Mouse (Mus musculus) hindbrain, embryonic 16.5 days (tissue): ENCODE data around the gene Art4. TPM values are rescaled to one million over a fixed set of nuclear protein-coding genes. Genes with fewer than 3 reads are reported as not detected.

ENCODE experiments used
- ATAC-seq: fragments of 200-750 bp; cut with Nextera tagmentation; 2 replicates; pipeline ENCODE4 v1.8.0; 2017; ENCODE audit warnings: moderate TSS enrichment, moderate library complexity
- H3K27ac ChIP-seq: fragments of 300-500 bp; sonication (generic); 2 replicates; pipeline ENCODE4 v1.5.1; 2014; ENCODE audit warnings: low read depth, mild to moderate bottlenecking, control low read depth, low read length, moderate library complexity
- H3K27me3 ChIP-seq: fragments of 300-500 bp; sonication (generic); replicated peaks from 2 replicates; pipeline ENCODE4 v1.6.1; 2014; ENCODE audit warnings: low read length; ENCODE audit not compliant: control insufficient read depth, insufficient read depth
- H3K36me3 ChIP-seq: fragments of 300-500 bp; sonication (generic); 2 replicates; pipeline ENCODE4 v1.6.1; 2014; ENCODE audit warnings: mild to moderate bottlenecking, low read length, moderate library complexity, mixed read lengths; ENCODE audit not compliant: control insufficient read depth, insufficient read depth
- H3K4me1 ChIP-seq: fragments of 300-500 bp; sonication (generic); 2 replicates; pipeline ENCODE4 v1.6.1; 2014; ENCODE audit warnings: low read depth, low read length; ENCODE audit not compliant: control insufficient read depth, insufficient read depth
- H3K4me2 ChIP-seq: fragments of 300-500 bp; sonication (generic); 2 replicates; pipeline ENCODE4 v1.6.1; 2014; ENCODE audit warnings: mild to moderate bottlenecking, low read length, control low read depth, moderate library complexity
- H3K4me3 ChIP-seq: fragments of 300-500 bp; sonication (generic); 2 replicates; pipeline ENCODE4 v1.5.1; 2014; ENCODE audit warnings: mild to moderate bottlenecking, low read length, control low read depth, moderate library complexity
- H3K9ac ChIP-seq: fragments of 300-500 bp; sonication (generic); 2 replicates; pipeline ENCODE4 v1.6.1; 2014; ENCODE audit warnings: low read depth, mild to moderate bottlenecking, control low read depth, low read length, moderate library complexity
- H3K9me3 ChIP-seq: fragments of 300-500 bp; sonication (generic); 2 replicates; pipeline ENCODE4 v1.6.1; 2014; ENCODE audit warnings: mild to moderate bottlenecking, low read length, moderate library complexity; ENCODE audit not compliant: control insufficient read depth
- WGBS: fragments of 180-500 bp; shearing (Covaris S2); extraction: QIAGEN DNeasy Blood & Tissue Kit; methylation state at CpG from one replicate; pipeline ENCODE4 v1.1.7; 2014; 5-methylcytosine and 5-hydroxymethylcytosine counted together
- polyA plus RNA-seq: library from polyadenylated mRNA; unstranded; fragments of >200 nt; fragmentation: Nextera tagmentation; extraction: Ambion mirVana; gene quantifications from 2 replicates; pipeline ENCODE4 v1.2.1, GENCODE M21; 2015

The Art4 gene
- 0.16 and 0.23 TPM in 2 replicates for polyA plus RNA-seq

DNA sequence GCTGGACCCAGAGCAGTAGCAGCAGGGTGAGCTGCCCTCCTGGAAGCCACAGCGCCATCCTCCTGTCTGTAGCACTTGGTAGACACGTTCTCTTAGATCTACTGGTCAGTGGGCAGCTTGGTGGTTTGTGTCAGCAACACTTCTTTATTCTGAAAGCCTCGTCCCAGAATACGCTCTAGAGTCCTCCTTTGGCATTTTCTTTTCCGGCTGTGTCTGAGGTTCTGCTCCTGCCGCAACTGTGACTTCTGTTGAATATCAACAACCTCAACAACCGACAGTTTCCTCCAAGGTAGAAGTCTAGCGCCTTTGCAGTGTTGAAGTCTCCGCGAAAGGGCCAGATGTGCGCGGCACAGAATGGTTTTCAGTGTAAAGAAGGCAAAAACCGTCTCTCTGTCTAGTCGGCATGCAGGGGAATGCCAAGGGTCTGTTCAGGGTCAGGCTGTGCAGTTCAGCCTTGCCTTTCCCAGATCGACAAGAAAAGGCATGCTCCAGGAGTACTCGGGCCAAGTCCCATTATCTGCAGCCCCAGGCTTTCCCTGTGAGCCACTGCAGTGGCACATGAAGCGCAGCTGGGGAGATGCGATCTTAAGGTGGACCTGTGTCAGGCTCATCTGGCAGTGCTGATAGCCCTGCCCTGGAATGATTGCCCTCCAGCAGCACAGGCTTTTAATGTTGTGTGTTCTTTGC, at the start of gene Art4:
Art4 (minus strand) TSS at position 548 of the 687 bp plus-strand sequence.
- no peaks in the 10 kb centered on the region for H3K36me3 ChIP-seq
- no peak for ATAC-seq
- H3K4me2 ChIP-seq = no peak within 1 kb of the TSS
- H3K9me3 ChIP-seq = no peaks in the 10 kb centered on the region
- H3K4me3 ChIP-seq = no peak within 1 kb of the TSS
- H3K27ac ChIP-seq = no peak within 1 kb of the TSS
- no peak within 1 kb of the TSS for H3K9ac ChIP-seq
- WGBS = 79% methylated on average over 18 of the region's 18 CpGs
- H3K27me3 ChIP-seq = no peaks in the 10 kb centered on the region
- no peaks in the 10 kb centered on the region for H3K4me1 ChIP-seq

GRCm38 (mm10) chr6:136906937-136907293, 49.4 kb upstream of the Art4 start:
- H3K4me3 ChIP-seq = no peak overlapping the region
- ATAC-seq = no peak
- no peaks in the 10 kb centered on the region for H3K4me1 ChIP-seq
- H3K9ac ChIP-seq = no peak overlapping the region
- H3K9me3 ChIP-seq = no peaks in the 10 kb centered on the region; the same call in 1 of the 2 replicates
- no peaks in the 10 kb centered on the region for H3K36me3 ChIP-seq
- H3K4me2 ChIP-seq = no peak overlapping the region
- no peak overlapping the region for H3K27ac ChIP-seq
- no peaks in the 10 kb centered on the region for H3K27me3 ChIP-seq
- WGBS = 68% methylated on average over 10 of the region's 10 CpGs

DNA sequence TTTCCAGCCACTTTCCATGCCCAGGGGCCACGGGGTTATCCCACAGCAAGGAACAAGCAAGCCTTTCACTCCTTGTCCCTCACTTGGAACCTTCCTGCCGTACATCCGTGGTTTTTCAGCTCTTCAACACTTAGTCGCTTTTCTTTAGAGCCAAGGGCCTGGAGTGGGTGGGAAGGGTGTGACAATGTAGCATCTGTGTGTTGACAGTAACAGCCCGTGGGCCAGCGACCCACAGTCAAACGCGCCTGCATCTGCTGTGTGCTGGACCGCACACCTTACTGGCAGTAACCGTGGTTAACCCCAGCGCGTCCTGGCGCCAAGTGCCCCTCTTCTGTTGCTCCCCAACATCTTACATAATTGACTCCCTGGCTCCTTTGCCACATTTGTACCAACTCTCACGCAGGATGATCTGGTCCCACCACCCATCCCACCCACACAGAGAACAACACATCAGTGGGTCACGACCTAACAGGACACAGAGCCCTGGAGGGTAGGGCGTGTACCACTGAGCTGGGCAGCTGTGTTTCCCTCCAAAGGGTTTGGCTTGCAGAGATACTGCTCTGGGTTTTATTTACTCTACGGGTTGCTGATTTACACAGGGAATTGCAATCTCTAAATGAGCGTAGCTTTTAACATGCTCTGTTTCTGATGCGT, 48.9 kb upstream of the Art4 start:
- no peaks in the 10 kb centered on the region for H3K27me3 ChIP-seq
- H3K36me3 ChIP-seq = no peaks in the 10 kb centered on the region
- no peak overlapping the region for H3K27ac ChIP-seq
- WGBS = 84% methylated on average over 19 of the region's 19 CpGs
- H3K9ac ChIP-seq = no peak overlapping the region
- no peak overlapping the region for H3K4me2 ChIP-seq
- no peaks in the 10 kb centered on the region; the same call in 1 of the 2 replicates for H3K9me3 ChIP-seq
- no peaks in the 10 kb centered on the region for H3K4me1 ChIP-seq
- no peak overlapping the region for H3K4me3 ChIP-seq
- ATAC-seq = no peak

DNA sequence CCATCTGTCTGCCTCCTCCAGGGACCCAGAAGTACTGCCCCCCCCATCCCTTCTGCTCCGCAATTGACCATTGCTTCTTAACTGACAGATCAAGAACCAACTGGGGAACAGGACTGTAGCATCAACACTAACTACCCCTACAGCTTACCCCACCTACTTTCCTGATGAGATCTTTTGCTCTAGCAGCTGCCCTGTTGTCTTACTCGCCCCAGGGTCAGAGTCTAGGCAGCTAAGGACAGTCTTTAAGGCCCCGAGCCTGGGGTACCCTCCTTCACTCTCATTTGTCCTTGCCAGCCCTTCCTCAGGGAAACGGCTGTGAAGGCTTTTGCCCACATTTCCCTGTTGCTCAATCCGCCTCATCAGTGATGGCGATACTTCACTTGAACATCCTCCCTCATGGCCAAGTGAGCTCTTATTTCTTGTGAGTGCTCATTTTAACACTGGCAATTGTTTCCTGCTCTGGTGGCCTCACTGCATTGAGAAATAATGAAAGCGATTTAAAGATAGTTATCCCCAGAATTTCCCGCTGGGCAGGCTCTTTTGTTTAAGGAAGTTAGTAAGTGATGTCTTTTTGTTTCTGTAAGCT, 46.4 kb upstream of the Art4 start:
- no peak for ATAC-seq

DNA sequence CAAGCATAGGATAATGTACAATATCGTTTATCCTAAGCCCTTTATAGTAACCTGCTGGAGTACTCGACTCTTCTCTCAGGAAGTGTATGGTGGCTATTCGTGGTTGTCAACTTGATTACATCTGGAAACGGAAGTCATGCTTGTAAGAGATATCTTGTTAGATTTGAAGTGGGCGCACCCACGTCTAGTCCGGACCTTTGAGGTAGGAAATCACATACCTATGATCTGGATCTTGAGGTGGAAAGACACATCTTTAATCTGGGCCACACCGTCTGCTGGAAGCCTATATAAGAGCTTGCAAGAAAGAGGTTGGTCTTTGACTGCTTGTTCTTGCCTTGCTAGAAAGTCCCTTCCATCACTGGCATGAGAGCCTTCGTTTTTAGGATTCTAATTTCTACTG, 45.0 kb upstream of the Art4 start:
- Histone ChIP-seq H3K27me3 (no peaks in the 10 kb centered on the region), H3K36me3 (no peaks in the 10 kb centered on the region), H3K4me1 (no peaks in the 10 kb centered on the region), H3K4me2 (no peak overlapping the region), H3K9ac (no peak overlapping the region), H3K27ac (no peak overlapping the region), H3K9me3 (no peaks in the 10 kb centered on the region; the same call in 1 of the 2 replicates), H3K4me3 (no peak overlapping the region)
- ATAC-seq = no peak
- 92% methylated on average over 9 of the region's 9 CpGs for WGBS

More for the DNA sequence above, 46.4 kb upstream of the Art4 start:
- no peaks in the 10 kb centered on the region for H3K36me3 ChIP-seq
- H3K27me3 ChIP-seq = no peaks in the 10 kb centered on the region
- H3K4me3 ChIP-seq = no peak overlapping the region
- no peaks in the 10 kb centered on the region for H3K4me1 ChIP-seq
- WGBS = 64% methylated on average over 8 of the region's 8 CpGs
- no peak overlapping the region for H3K4me2 ChIP-seq
- H3K9ac ChIP-seq = no peak overlapping the region
- no peaks in the 10 kb centered on the region; the same call in 1 of the 2 replicates for H3K9me3 ChIP-seq
- no peak overlapping the region for H3K27ac ChIP-seq

DNA sequence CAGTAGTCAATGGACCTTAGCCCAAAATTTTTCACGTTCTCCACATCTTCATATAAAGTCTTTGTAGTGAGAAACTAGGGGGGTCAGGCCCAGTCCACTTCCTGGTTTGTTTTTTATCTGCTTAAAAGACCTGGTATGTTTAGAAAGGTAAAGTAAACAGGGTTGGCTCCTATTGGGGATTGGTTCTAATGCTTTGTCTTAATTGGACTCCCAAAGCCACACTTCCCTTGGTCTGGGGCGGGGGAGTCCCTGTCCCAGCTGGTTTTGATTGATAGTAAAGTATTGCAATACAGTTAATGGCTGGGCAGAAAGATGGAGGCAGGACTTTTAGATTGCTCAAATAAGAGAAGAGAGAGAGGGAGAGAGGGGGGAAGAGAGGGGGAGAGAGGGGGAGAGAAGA, 43.5 kb upstream of the Art4 start:
- no peaks in the 10 kb centered on the region for H3K27me3 ChIP-seq
- no peak overlapping the region for H3K4me3 ChIP-seq
- no peaks in the 10 kb centered on the region for H3K9me3 ChIP-seq
- 78% methylated on average over 2 of the region's 2 CpGs for WGBS
- no peaks in the 10 kb centered on the region for H3K36me3 ChIP-seq
- no peak for ATAC-seq
- no peak overlapping the region for H3K27ac ChIP-seq
- H3K4me2 ChIP-seq = no peak overlapping the region
- no peak overlapping the region for H3K9ac ChIP-seq
- H3K4me1 ChIP-seq = no peaks in the 10 kb centered on the region

GRCm38 (mm10) chr6:136900369-136901009, 43.0 kb upstream of the Art4 start:
- Histone ChIP-seq H3K4me2 (no peak overlapping the region), H3K4me1 (no peaks in the 10 kb centered on the region), H3K36me3 (no peaks in the 10 kb centered on the region), H3K27ac (no peak overlapping the region), H3K9me3 (no peaks in the 10 kb centered on the region), H3K9ac (no peak overlapping the region), H3K4me3 (no peak overlapping the region), H3K27me3 (no peaks in the 10 kb centered on the region)
- 71% methylated on average over 4 of the region's 4 CpGs for WGBS
- ATAC-seq = no peak

DNA sequence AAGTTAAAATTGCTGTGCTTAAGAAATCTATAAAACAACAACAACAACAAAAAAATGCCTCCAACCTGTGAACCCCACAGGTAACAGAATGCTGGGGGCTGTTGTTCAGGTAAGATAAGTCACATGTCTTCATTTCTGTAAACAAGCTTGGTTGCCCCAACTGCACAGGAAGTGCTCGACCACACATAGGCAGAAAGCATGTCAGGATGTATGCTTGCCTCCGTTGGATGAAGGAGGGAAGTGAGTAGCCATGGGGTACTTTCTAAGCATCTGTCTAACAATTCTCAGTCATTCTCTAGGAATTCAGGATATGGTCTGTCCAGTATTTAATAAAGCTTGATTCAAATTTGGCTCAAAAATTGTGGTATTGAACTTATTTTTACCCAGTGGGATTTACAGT, 41.4 kb upstream of the Art4 start:
- WGBS = 79% methylated on average over 2 of the region's 2 CpGs
- H3K4me2 ChIP-seq = no peak overlapping the region
- no peak overlapping the region for H3K27ac ChIP-seq
- H3K9me3 ChIP-seq = no peaks in the 10 kb centered on the region
- no peaks in the 10 kb centered on the region for H3K27me3 ChIP-seq
- H3K4me3 ChIP-seq = no peak overlapping the region
- no peaks in the 10 kb centered on the region for H3K4me1 ChIP-seq
- no peak for ATAC-seq
- no peaks in the 10 kb centered on the region for H3K36me3 ChIP-seq
- H3K9ac ChIP-seq = no peak overlapping the region

DNA sequence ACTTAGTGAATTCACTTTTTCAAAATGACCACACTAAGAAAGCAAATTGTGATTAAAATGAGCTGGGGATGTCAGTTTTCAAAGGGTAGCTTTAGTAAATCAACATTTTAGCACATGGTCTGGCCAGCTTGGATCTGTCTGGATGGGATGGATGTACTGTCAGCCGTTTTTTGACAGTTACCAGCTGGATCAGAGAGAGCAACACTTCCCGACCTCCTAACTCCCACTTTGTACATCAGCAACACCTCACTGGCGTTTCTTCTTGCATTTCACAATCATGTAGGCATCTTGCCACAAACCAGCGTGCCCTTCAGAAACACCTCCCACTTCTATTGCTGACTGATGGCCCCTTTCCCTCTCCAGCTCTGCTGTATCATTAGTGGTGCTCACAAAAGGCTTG, 40.7 kb upstream of the Art4 start:
- Histone ChIP-seq H3K9ac (no peak overlapping the region), H3K36me3 (no peaks in the 10 kb centered on the region), H3K27ac (no peak overlapping the region), H3K4me2 (no peak overlapping the region), H3K4me1 (no peaks in the 10 kb centered on the region), H3K27me3 (no peaks in the 10 kb centered on the region), H3K9me3 (no peaks in the 10 kb centered on the region), H3K4me3 (no peak overlapping the region)
- ATAC-seq = no peak
- 79% methylated on average over 4 of the region's 4 CpGs for WGBS
